Mouse (Mus musculus): ENCODE measurements around the gene Sipa1l1.

DNA sequence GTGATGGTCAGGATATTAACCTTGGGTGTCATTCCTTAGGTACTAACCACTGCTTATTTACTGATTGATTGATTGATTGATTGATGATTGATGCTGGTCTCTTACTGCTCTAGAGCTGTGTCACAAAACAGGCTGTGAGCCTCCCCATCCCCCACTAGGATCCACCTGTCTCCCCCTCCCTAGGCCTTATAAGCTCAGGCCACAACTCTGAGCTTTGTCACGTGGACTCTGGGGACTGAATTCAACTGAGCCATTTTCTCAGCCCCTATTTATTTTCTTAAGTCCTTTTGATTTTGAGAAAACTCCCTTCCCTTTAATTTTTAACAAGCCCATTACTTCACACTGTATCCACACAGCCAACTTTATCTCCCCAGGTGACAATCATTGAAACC lies 287.3 kb downstream of the Sipa1l1 start:
- TF ChIP-seq CTCF (IDR thresholded peaks at IDR 0.05; ENCODE audit: low read depth, low read length) (no peak), GATA2 (IDR thresholded peaks at IDR 0.05; ENCODE audit: borderline replicate concordance, low read depth, low read length) (no peak), GATA1 (IDR thresholded peaks at IDR 0.05; ENCODE audit: borderline replicate concordance, low read length) (no peak)

Measured in G1E (cell line).